Comparison of ENCODE assay signal across 22 mouse cellular contexts in genomic region chr9:24874434-24875143, GRCm38 (mm10).
"Had no signal": no experiment of that assay in that cellular context is flagged by ENCODE, and none has a peak within 500 bp of the region (broad histone marks: within the 10 kb centered on the region; RNA-seq: fewer than 3 reads in every experiment).

No protein-coding gene starts in this region.

- DNase-seq: kidney, postnatal 25 days; layer of hippocampus, adult 9-11 months; liver; lung, adult 18-20 months; lung, postnatal 10 days; lung, postnatal 36 days; retina, postnatal 1 day; thymus, adult 18-20 months; thymus, postnatal 36 days had no signal

- H3K4me3 ChIP-seq: layer of hippocampus, adult 2 months; limb, embryonic 10.5 days; limb, embryonic 13.5 days; liver, embryonic 12.5 days; liver, embryonic 15.5 days; lung, embryonic 15.5 days; megakaryocyte, embryonic 14.5 days; midbrain, embryonic 10.5 days; midbrain, embryonic 13.5 days; myocyte; neural tube, embryonic 13.5 days had no signal

- H3K27ac ChIP-seq: kidney, postnatal 0 days; layer of hippocampus, adult 2 months; limb, embryonic 10.5 days; limb, embryonic 13.5 days; liver, embryonic 12.5 days; liver, embryonic 15.5 days; lung, embryonic 15.5 days; midbrain, embryonic 10.5 days; midbrain, embryonic 13.5 days; neural tube, embryonic 13.5 days had no signal

- H3K9ac ChIP-seq: limb, embryonic 13.5 days; liver, embryonic 12.5 days; liver, embryonic 15.5 days; lung, embryonic 15.5 days; midbrain, embryonic 13.5 days; neural tube, embryonic 13.5 days had no signal

- ATAC-seq: liver, embryonic 12.5 days; midbrain, embryonic 13.5 days; midbrain, embryonic 16.5 days had no signal

- H3K27me3 ChIP-seq: limb, embryonic 13.5 days; liver, embryonic 12.5 days; liver, embryonic 15.5 days; lung, embryonic 15.5 days; megakaryocyte, embryonic 14.5 days; neural tube, embryonic 13.5 days had no signal

- H3K36me3 ChIP-seq: limb, embryonic 10.5 days; limb, embryonic 13.5 days; liver, embryonic 12.5 days; liver, embryonic 15.5 days; lung, embryonic 15.5 days; midbrain, embryonic 10.5 days; midbrain, embryonic 13.5 days; neural tube, embryonic 13.5 days had no signal

- H3K9me3 ChIP-seq: limb, embryonic 10.5 days; limb, embryonic 13.5 days; liver, embryonic 12.5 days; liver, embryonic 15.5 days; lung, embryonic 15.5 days; midbrain, embryonic 10.5 days; midbrain, embryonic 13.5 days; neural tube, embryonic 13.5 days had no signal

- H3K4me1 ChIP-seq: limb, embryonic 10.5 days; limb, embryonic 13.5 days; liver, embryonic 12.5 days; liver, embryonic 15.5 days; lung, embryonic 15.5 days; megakaryocyte, embryonic 14.5 days had no signal

- H3K4me2 ChIP-seq: limb, embryonic 13.5 days; liver, embryonic 12.5 days; liver, embryonic 15.5 days; lung, embryonic 15.5 days; midbrain, embryonic 13.5 days; neural tube, embryonic 13.5 days had no signal
